Mouse (Mus musculus) hindbrain, embryonic 11.5 days (tissue): ENCODE results near the gene 4930402F06Rik. TPM values are rescaled to one million over a fixed set of nuclear protein-coding genes. Genes with fewer than 3 reads are reported as not detected.

Experiments used
- ATAC-seq: fragments of 200-750 bp; cut with Nextera tagmentation; 2 replicates; pipeline ENCODE4 v1.8.0; 2017; ENCODE audit warnings: mild to moderate bottlenecking, moderate TSS enrichment, moderate library complexity; ENCODE audit not compliant: low FRiP score
- DNase-seq: peaks from one replicate; pipeline ENCODE4 v3.0.0-alpha.2; 2015; ENCODE audit warnings: low spot score
- H3K27ac ChIP-seq: fragments of 300-500 bp; sonication (generic); 2 replicates; pipeline ENCODE4 v1.5.1; 2014; ENCODE audit warnings: mild to moderate bottlenecking, low read depth, low read length
- H3K27me3 ChIP-seq: fragments of 300-500 bp; sonication (generic); 2 replicates; pipeline ENCODE4 v1.6.1; 2014; ENCODE audit warnings: mild to moderate bottlenecking, low read length, moderate library complexity, mixed read lengths; ENCODE audit not compliant: control insufficient read depth, insufficient read depth
- H3K36me3 ChIP-seq: fragments of 300-500 bp; sonication (generic); 2 replicates; pipeline ENCODE4 v1.6.1; 2014; ENCODE audit warnings: mild to moderate bottlenecking, low read length, moderate library complexity, mixed read lengths; ENCODE audit not compliant: control insufficient read depth, insufficient read depth
- H3K4me1 ChIP-seq: fragments of 300-500 bp; sonication (generic); replicated peaks from 2 replicates; pipeline ENCODE4 v1.6.1; 2014; ENCODE audit warnings: low read length, mixed read lengths; ENCODE audit not compliant: control insufficient read depth, insufficient read depth
- H3K4me2 ChIP-seq: fragments of 300-500 bp; sonication (generic); replicated peaks from 2 replicates; pipeline ENCODE4 v1.6.1; 2014; ENCODE audit warnings: mild to moderate bottlenecking, low read depth, low read length
- H3K4me3 ChIP-seq: fragments of 300-500 bp; sonication (generic); 2 replicates; pipeline ENCODE4 v1.5.1; 2014; ENCODE audit warnings: low read depth, low read length
- H3K9ac ChIP-seq: fragments of 300-500 bp; sonication (generic); 2 replicates; pipeline ENCODE4 v1.6.1; 2014; ENCODE audit warnings: low read depth, low read length
- H3K9me3 ChIP-seq: fragments of 300-500 bp; sonication (generic); 2 replicates; pipeline ENCODE4 v1.6.1; 2016; ENCODE audit warnings: low read length; ENCODE audit not compliant: control insufficient read depth
- WGBS: fragments of 180-500 bp; shearing (Covaris S2); extraction: QIAGEN DNeasy Blood & Tissue Kit; methylation state at CpG from one replicate; pipeline ENCODE4 v1.1.7; 2014; 5-methylcytosine and 5-hydroxymethylcytosine counted together
- polyA plus RNA-seq: library from polyadenylated mRNA; unstranded; fragments of >200 nt; fragmentation: Nextera tagmentation; extraction: Ambion mirVana; gene quantifications from 2 replicates; pipeline ENCODE4 v1.2.1, GENCODE M21; 2014

Gene 4930402F06Rik
- polyA plus RNA-seq, 1 experiment from 2014 or later: not detected

DNA sequence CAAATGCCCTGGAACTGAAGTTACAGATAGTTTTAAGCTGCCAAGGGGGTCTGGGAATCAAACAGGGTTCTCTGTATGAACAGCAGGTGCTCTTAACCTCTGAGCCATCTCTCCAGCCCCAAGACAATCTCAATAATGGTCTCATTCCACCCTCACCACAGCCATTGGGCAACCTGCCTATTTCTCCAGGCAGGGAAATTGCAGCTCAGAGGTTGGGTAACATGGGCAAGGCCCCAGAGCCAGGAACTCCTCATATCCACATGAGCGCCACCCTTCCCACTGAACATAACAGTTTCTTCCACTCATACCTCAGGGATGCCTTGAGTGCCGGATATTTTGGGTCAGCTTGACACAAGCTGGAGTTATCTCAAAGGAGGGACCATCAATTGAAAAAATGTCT lies 40.8 kb upstream of the 4930402F06Rik start:
- Histone ChIP-seq H3K4me2 (no peak overlapping the region), H3K9me3 (no peaks in the 10 kb centered on the region), H3K4me3 (no peak overlapping the region), H3K4me1 (no peaks in the 10 kb centered on the region), H3K27ac (no peak overlapping the region), H3K9ac (no peak overlapping the region), H3K27me3 (no peaks in the 10 kb centered on the region), H3K36me3 (no peaks in the 10 kb centered on the region)
- no peak for DNase-seq
- ATAC-seq: no peak
- 90% methylated on average over 2 of the region's 2 CpGs for WGBS

DNA sequence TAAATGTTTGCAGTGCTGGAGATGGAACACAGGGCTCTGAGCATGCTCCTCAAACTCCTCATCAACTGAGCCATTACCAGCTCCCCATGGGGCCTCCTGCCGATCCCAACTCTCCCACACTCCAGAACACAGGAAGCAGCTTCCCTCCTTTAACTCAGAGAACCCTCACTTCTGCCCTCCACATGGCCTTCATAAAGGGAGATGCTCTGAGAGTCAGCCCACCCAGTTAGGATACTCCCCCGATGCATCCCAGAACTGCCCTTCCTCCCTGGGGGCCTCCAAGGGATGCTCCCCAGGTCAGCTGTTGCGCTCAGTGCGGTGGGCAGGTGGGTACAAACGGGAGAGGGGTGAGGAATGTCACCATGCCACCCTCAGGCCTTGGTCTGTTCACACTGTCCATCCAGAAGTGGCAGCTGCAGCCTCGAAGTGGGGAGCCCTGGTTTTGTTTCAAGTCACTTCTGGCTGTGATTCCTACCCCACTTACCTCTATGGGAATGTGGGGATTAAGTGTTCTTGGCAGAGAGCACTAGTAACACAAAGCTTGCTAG lies 37.7 kb upstream of the 4930402F06Rik start:
- Histone ChIP-seq H3K4me3 (no peak overlapping the region), H3K9me3 (no peaks in the 10 kb centered on the region), H3K9ac (no peak overlapping the region), H3K36me3 (no peaks in the 10 kb centered on the region), H3K27ac (no peak overlapping the region), H3K4me1 (no peaks in the 10 kb centered on the region), H3K4me2 (no peak overlapping the region), H3K27me3 (no peaks in the 10 kb centered on the region)
- 89% methylated on average over 6 of the region's 6 CpGs for WGBS
- DNase-seq (no peak), ATAC-seq (no peak)

DNA sequence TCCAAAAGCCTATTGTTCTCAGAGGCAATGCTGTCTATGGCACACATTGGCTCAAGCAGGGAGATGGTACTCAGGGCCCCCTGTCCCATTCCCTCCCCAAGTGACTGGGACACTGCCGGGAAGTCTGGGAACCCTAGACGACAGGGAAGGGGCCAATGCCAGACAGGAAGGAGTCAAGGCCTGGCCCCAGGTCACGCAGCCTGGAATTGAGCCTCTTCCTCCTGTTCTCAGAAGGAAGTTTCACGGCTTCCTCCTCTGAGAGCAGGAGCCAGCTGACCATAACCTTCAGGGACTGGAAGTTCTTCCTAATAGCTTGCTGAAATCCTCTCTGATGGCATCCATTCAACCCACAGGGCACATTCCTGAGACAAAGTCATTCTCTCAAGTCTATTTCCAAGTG lies 36.5 kb upstream of the 4930402F06Rik start:
- H3K27me3 ChIP-seq: no peaks in the 10 kb centered on the region
- no peaks in the 10 kb centered on the region for H3K9me3 ChIP-seq
- H3K4me3 ChIP-seq: no peak overlapping the region
- no peak overlapping the region for H3K27ac ChIP-seq
- 74% methylated on average over 4 of the region's 4 CpGs for WGBS
- H3K4me2 ChIP-seq: no peak overlapping the region
- ATAC-seq (no peak), DNase-seq (no peak)
- no peaks in the 10 kb centered on the region for H3K4me1 ChIP-seq
- no peaks in the 10 kb centered on the region for H3K36me3 ChIP-seq
- no peak overlapping the region for H3K9ac ChIP-seq

DNA sequence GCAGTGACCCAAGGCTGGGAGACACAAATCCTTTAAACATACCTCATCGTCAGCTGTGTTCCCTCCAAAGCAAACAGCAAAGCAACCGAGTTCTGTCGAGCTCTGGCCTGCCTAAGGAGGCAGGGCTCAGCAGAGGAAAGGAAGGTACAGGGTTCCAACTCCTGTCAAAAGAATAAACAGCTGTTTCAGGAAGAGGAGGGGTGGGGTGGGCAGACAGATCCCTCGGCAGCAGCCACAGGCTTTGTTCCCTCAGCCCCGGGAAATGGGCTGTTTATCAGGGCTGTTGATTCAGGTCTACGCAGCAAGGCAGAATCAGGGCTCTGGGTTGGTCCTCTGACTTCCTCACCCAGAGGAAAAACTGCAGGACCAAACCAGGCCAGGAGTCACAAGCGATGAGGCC lies 35.5 kb upstream of the 4930402F06Rik start:
- no peak overlapping the region for H3K4me2 ChIP-seq
- no peak overlapping the region for H3K9ac ChIP-seq
- WGBS: 33% methylated on average over 7 of the region's 7 CpGs
- DNase-seq (no peak), ATAC-seq (no peak)
- H3K9me3 ChIP-seq: no peaks in the 10 kb centered on the region
- no peak overlapping the region for H3K4me3 ChIP-seq
- H3K36me3 ChIP-seq: no peaks in the 10 kb centered on the region
- H3K27me3 ChIP-seq: no peaks in the 10 kb centered on the region
- no peak overlapping the region for H3K27ac ChIP-seq
- no peaks in the 10 kb centered on the region for H3K4me1 ChIP-seq

DNA sequence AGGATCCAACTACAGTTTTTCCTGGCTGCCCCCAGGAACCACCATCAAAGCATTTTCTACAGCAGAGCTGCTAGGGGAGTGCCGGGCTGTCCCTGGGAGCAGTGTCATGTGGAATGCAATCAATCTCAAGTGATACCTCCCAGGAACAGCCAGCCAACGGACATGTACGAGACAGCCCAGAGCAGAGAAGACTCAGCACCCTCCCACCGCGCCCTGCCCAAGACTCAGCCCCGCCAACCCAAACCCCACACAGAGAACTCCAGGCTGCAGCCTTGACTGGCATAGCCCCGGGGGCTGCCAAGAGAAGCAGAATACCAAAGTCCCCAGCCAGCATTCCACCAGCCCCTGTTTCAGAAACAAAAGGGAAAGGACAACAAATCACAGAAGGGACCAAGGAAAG lies 35.0 kb upstream of the 4930402F06Rik start:
- Histone ChIP-seq H3K27me3 (no peaks in the 10 kb centered on the region), H3K4me2 (no peak overlapping the region), H3K36me3 (no peaks in the 10 kb centered on the region), H3K27ac (no peak overlapping the region), H3K4me1 (no peaks in the 10 kb centered on the region), H3K9ac (no peak overlapping the region), H3K4me3 (no peak overlapping the region), H3K9me3 (no peaks in the 10 kb centered on the region)
- DNase-seq (no peak), ATAC-seq (no peak)
- 29% methylated on average over 7 of the region's 7 CpGs for WGBS

DNA sequence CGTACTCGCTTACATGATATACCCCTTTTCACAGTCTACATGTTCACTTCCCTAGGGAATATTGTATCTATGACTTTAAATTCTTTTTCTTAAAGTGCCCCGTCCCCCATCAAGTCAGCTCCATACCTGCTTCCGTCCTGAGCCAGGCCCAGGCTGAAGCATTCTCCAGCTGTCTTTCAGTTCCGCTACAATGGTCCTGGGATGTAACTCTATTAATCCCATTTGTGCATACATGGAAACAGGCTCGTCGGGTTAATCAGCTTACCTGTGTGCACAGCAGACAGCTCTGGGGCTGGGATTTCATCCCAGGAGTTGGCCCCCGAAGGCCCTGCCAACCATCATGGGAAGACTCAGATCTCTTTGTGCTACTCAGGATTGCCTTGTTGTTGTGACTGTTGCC lies 33.8 kb upstream of the 4930402F06Rik start:
- WGBS: 83% methylated on average over 8 of the region's 8 CpGs

DNA sequence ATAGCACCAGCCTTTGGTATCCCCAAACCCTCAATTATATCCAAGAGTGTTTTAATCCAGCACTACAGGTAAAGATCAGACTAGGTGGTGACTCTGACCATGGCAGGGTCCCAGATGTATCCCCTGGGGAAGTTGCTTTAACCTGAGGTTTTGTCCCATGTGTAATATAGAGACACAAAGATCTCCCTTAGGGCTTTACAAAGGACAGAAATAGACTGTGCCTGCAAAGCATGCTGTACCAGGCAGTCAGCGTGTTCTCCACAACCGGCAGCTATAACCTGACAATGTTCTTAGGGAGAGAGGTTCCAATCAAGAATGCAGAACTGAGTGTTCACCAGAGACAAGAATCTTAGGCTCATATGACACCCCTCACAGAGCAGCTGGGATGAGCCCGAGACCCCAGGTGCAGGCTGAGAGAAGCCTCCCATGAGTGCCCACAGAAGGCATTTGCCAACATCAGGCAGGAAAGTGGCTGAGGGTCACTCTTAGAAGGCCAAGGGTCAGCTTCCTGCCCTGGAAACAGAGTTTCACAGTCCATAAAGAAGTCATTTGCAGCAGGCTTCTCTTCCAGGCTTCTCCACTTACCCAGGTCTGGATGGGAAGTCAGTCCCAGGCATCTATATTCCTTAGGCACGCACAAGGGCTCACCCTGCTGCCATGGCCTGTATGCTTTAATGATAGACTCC lies 31.8 kb upstream of the 4930402F06Rik start:
- H3K9me3 ChIP-seq: no peaks in the 10 kb centered on the region
- no peak overlapping the region for H3K4me2 ChIP-seq
- DNase-seq (no peak), ATAC-seq (no peak)
- H3K9ac ChIP-seq: no peak overlapping the region
- no peaks in the 10 kb centered on the region for H3K36me3 ChIP-seq
- no peaks in the 10 kb centered on the region for H3K27me3 ChIP-seq
- H3K27ac ChIP-seq: no peak overlapping the region
- H3K4me3 ChIP-seq: no peak overlapping the region
- no peaks in the 10 kb centered on the region for H3K4me1 ChIP-seq
- 69% methylated on average over 4 of the region's 4 CpGs for WGBS

More for the DNA sequence above, 33.8 kb upstream of the 4930402F06Rik start:
- H3K4me3 ChIP-seq: no peak overlapping the region
- no peak overlapping the region for H3K27ac ChIP-seq
- H3K9ac ChIP-seq: no peak overlapping the region
- ATAC-seq (no peak), DNase-seq (no peak)
- no peaks in the 10 kb centered on the region for H3K4me1 ChIP-seq
- no peaks in the 10 kb centered on the region for H3K27me3 ChIP-seq
- H3K36me3 ChIP-seq: no peaks in the 10 kb centered on the region
- no peaks in the 10 kb centered on the region for H3K9me3 ChIP-seq
- no peak overlapping the region for H3K4me2 ChIP-seq

DNA sequence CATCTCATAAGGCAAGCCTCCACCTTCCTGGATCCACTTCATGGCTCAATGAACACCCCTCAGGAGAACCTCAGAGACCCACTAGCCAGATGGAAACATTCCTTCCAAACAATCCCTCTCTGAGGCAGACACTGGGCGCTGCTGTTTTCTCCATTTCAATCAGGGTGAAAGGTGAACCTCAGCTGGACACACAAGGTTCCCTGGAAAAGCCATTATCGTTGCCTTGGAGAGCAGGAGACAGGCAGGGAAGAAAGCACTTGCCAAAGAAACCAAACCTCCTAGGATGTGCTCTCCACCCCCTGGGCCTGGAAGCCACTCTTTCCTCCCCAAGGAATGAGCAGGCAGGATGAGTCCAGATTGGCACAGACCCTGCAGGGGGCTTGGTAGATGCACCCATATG lies 30.6 kb upstream of the 4930402F06Rik start:
- Histone ChIP-seq H3K9ac (no peak overlapping the region), H3K27ac (no peak overlapping the region), H3K4me2 (no peak overlapping the region), H3K36me3 (no peaks in the 10 kb centered on the region), H3K4me1 (no peaks in the 10 kb centered on the region), H3K9me3 (no peaks in the 10 kb centered on the region), H3K27me3 (no peaks in the 10 kb centered on the region), H3K4me3 (no peak overlapping the region)
- no peak for DNase-seq
- no peak for ATAC-seq
- 27% methylated on average over 2 of the region's 2 CpGs for WGBS

DNA sequence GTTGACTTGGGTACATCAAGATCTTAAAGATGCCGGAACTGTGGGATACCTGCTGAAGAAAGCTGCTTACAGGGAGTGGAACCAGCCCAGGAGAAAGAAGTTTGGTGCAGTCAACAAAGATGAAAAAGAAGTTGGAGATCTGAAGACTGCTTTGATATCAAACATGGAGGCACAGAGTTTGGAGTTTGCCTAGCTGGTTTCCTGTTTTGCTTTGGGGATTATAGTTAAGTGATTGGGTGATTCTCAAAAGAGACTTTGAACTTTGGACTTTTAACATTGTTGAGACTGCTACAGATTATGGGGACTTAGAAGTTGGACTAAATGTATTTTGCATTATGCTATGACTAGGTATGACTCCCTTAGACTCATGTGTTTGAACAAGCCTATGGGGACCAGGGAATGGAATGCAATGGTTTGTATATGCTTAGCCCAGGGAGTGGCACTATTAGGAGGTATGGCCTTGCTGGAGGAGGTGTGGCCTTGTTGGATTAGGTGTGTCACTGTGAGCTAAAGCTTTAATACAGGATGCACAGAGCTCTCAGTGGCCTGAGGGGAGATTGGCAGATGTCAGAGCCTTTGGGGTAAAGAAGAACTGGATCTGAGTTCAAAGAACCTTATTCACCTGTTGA lies 26.9 kb upstream of the 4930402F06Rik start:
- Histone ChIP-seq H3K9ac (no peak overlapping the region), H3K4me3 (no peak overlapping the region), H3K9me3 (no peaks in the 10 kb centered on the region), H3K36me3 (no peaks in the 10 kb centered on the region), H3K27ac (no peak overlapping the region), H3K4me2 (no peak overlapping the region), H3K4me1 (no peaks in the 10 kb centered on the region), H3K27me3 (no peaks in the 10 kb centered on the region)
- no peak for ATAC-seq
- DNase-seq: no peak
- WGBS: 95% methylated on average over 1 of the region's 1 CpGs
